Mouse (Mus musculus) erythroblast, embryonic 14.5 days (primary cell): ENCODE data around the gene Slc9a4. TPM values are rescaled to one million over a fixed set of nuclear protein-coding genes. Genes with fewer than 3 reads are reported as not detected.
"Not testable (repeated sequence)": the region's sequence is repeated elsewhere in the genome, so short reads cannot be mapped to it uniquely, and the experiment has no call there.

Experiments used
- H3K27me3 ChIP-seq: 2 replicates; pipeline ENCODE4 v1.6.1; 2012; ENCODE audit warnings: inconsistent platforms; ENCODE audit not compliant: control insufficient read depth
- H3K36me3 ChIP-seq: 2 replicates; pipeline ENCODE4 v1.6.1; 2012; ENCODE audit warnings: mild to moderate bottlenecking, inconsistent platforms; ENCODE audit not compliant: control insufficient read depth
- H3K4me1 ChIP-seq: 2 replicates; pipeline ENCODE4 v1.6.1; 2012; ENCODE audit warnings: inconsistent platforms; ENCODE audit not compliant: control insufficient read depth
- H3K4me3 ChIP-seq: replicated peaks from 2 replicates; pipeline ENCODE3; 2012; ENCODE audit warnings: moderate library complexity, mild to moderate bottlenecking, inconsistent platforms
- H3K9me3 ChIP-seq: 2 replicates; pipeline ENCODE4 v1.6.1; 2012; ENCODE audit warnings: low read length, inconsistent platforms, mixed read lengths; ENCODE audit not compliant: control insufficient read depth
- GATA1 ChIP-seq: IDR thresholded peaks from 2 replicates; pipeline ENCODE4 v1.6.1; 2012; ENCODE audit warnings: low read length, inconsistent platforms, mixed read lengths
- TAL1 ChIP-seq: IDR thresholded peaks from 3 replicates; pipeline ENCODE4 v1.6.1; 2012; ENCODE audit warnings: low read length, inconsistent platforms, mixed read lengths
- polyA plus RNA-seq: library from polyadenylated mRNA; stranded (reverse); fragments of >175 nt; gene quantifications from 2 replicates; pipeline ENCODE4 v1.2.3, GENCODE M21; 2012

Gene Slc9a4
- polyA plus RNA-seq, 1 experiment = not detected

- no peak overlapping the region for H3K4me3 ChIP-seq
- H3K27me3 ChIP-seq = no peaks in the 10 kb centered on the region
- H3K36me3 ChIP-seq = no peaks in the 10 kb centered on the region
- no peaks in the 10 kb centered on the region for H3K9me3 ChIP-seq
- TF ChIP-seq TAL1 (no peak), GATA1 (no peak)
- H3K4me1 ChIP-seq = no peaks in the 10 kb centered on the region
Observed at GRCm38 (mm10) chr1:40597822-40598221, 17.9 kb downstream of the Slc9a4 start.

- not testable (repeated sequence) for H3K4me1 ChIP-seq, H3K9me3 ChIP-seq
Observed at GRCm38 (mm10) chr1:40599661-40600060, 19.8 kb downstream of the Slc9a4 start.

GRCm38 (mm10) chr1:40600394-40601327 is 20.8 kb downstream of the Slc9a4 start:
- Histone ChIP-seq H3K9me3 (no peaks in the 10 kb centered on the region), H3K4me3 (no peak overlapping the region), H3K27me3 (no peaks in the 10 kb centered on the region), H3K36me3 (no peaks in the 10 kb centered on the region), H3K4me1 (no peaks in the 10 kb centered on the region)
- TF ChIP-seq TAL1 (no peak), GATA1 (no peak)

More at GRCm38 (mm10) chr1:40599661-40600060, 19.8 kb downstream of the Slc9a4 start:
- not testable (repeated sequence) for H3K36me3 ChIP-seq, H3K4me3 ChIP-seq, H3K27me3 ChIP-seq

- no peak overlapping the region for H3K4me3 ChIP-seq
- no peaks in the 10 kb centered on the region for H3K4me1 ChIP-seq
- no peak for TF ChIP-seq GATA1
- no peak for TF ChIP-seq TAL1
- no peaks in the 10 kb centered on the region for H3K36me3 ChIP-seq
- H3K9me3 ChIP-seq = no peaks in the 10 kb centered on the region
- H3K27me3 ChIP-seq = no peaks in the 10 kb centered on the region
Observed at GRCm38 (mm10) chr1:40601461-40601860, 21.6 kb downstream of the Slc9a4 start.

GRCm38 (mm10) chr1:40613219-40613618 is 33.3 kb downstream of the Slc9a4 start:
- no peak overlapping the region for H3K4me3 ChIP-seq
- no peak for TF ChIP-seq GATA1
- no peaks in the 10 kb centered on the region for H3K4me1 ChIP-seq
- no peaks in the 10 kb centered on the region for H3K9me3 ChIP-seq
- H3K27me3 ChIP-seq = no peaks in the 10 kb centered on the region
- H3K36me3 ChIP-seq = no peaks in the 10 kb centered on the region

- no peak overlapping the region for H3K4me3 ChIP-seq
- no peak for TF ChIP-seq TAL1
- TF ChIP-seq GATA1 = no peak
- H3K36me3 ChIP-seq = no peaks in the 10 kb centered on the region
- H3K27me3 ChIP-seq = no peaks in the 10 kb centered on the region
- H3K4me1 ChIP-seq = no peaks in the 10 kb centered on the region
- H3K9me3 ChIP-seq = no peaks in the 10 kb centered on the region
Observed at GRCm38 (mm10) chr1:40619093-40619492, 39.2 kb downstream of the Slc9a4 start.

- TF ChIP-seq TAL1 (no peak), GATA1 (no peak)
- no peaks in the 10 kb centered on the region for H3K27me3 ChIP-seq
- no peaks in the 10 kb centered on the region for H3K9me3 ChIP-seq
- no peaks in the 10 kb centered on the region for H3K36me3 ChIP-seq
- H3K4me3 ChIP-seq = no peak overlapping the region
- no peaks in the 10 kb centered on the region for H3K4me1 ChIP-seq
Observed at GRCm38 (mm10) chr1:40619871-40620270, 40.0 kb downstream of the Slc9a4 start.

- TF ChIP-seq TAL1 (no peak), GATA1 (no peak)
Observed at GRCm38 (mm10) chr1:40624954-40625353, 45.1 kb downstream of the Slc9a4 start.

GRCm38 (mm10) chr1:40626954-40627353 is 47.1 kb downstream of the Slc9a4 start:
- no peaks in the 10 kb centered on the region for H3K4me1 ChIP-seq
- no peak overlapping the region for H3K4me3 ChIP-seq
- no peaks in the 10 kb centered on the region for H3K27me3 ChIP-seq
- no peaks in the 10 kb centered on the region for H3K9me3 ChIP-seq
- no peaks in the 10 kb centered on the region for H3K36me3 ChIP-seq
- TF ChIP-seq GATA1 (no peak), TAL1 (no peak)

More at GRCm38 (mm10) chr1:40624954-40625353, 45.1 kb downstream of the Slc9a4 start:
- Histone ChIP-seq H3K9me3 (no peaks in the 10 kb centered on the region), H3K4me1 (no peaks in the 10 kb centered on the region), H3K36me3 (no peaks in the 10 kb centered on the region), H3K4me3 (no peak overlapping the region), H3K27me3 (no peaks in the 10 kb centered on the region)

GRCm38 (mm10) chr1:40628443-40628842 is 48.6 kb downstream of the Slc9a4 start:
- Histone ChIP-seq H3K4me3 (no peak overlapping the region), H3K27me3 (no peaks in the 10 kb centered on the region), H3K9me3 (no peaks in the 10 kb centered on the region), H3K4me1 (no peaks in the 10 kb centered on the region), H3K36me3 (no peaks in the 10 kb centered on the region)
- TF ChIP-seq GATA1 = no peak
- TF ChIP-seq TAL1 = no peak
